7 mouse cellular contexts compared by ENCODE assay signal in genomic region chr11:53479171-53479782, GRCm38 (mm10). TPM values are rescaled to one million over a fixed set of nuclear protein-coding genes. Genes with fewer than 3 reads are reported as not detected.
DNase-seq lines count a peak whose midpoint lies in the region; ATAC-seq and TF ChIP-seq lines count a peak whose summit lies in the region.

No protein-coding gene starts in this region.

- no peak for TF ChIP-seq EP300 in heart, postnatal 0 days (IDR thresholded peaks at IDR 0.05; ENCODE audit: low read depth)

- TF ChIP-seq CTCF in heart, postnatal 0 days (IDR thresholded peaks at IDR 0.05; ENCODE audit: low read depth), result no peak

- peaks cover 18% of the 10 kb centered on the region for H3K4me1 ChIP-seq in lung, embryonic 15.5 days
- 0 out of 2 replicates have a peak, but pooled peaks cover 10% of the 10 kb centered on the region for H3K4me1 ChIP-seq in heart, postnatal 0 days (ENCODE audit: control insufficient read depth, insufficient read depth)
- peaks cover 64% of the 10 kb centered on the region for H3K4me1 ChIP-seq in liver, embryonic 13.5 days (replicated peaks)

- no peaks in the 10 kb centered on the region for H3K9me3 ChIP-seq in lung, embryonic 15.5 days
- no peaks in the 10 kb centered on the region for H3K9me3 ChIP-seq in heart, postnatal 0 days (replicated peaks; ENCODE audit: control insufficient read depth, low read length)
- no peaks in the 10 kb centered on the region for H3K9me3 ChIP-seq in liver, embryonic 13.5 days (replicated peaks)

- H3K4me3 ChIP-seq in lung, embryonic 15.5 days, result peak overlapping the region; percentile 36
- peak overlapping the region; percentile 58 for H3K4me3 ChIP-seq in heart, postnatal 0 days (ENCODE audit: low read depth, low read length)
- H3K4me3 ChIP-seq in liver, embryonic 13.5 days (replicated peaks), result peak overlapping the region; percentile 78

- no peaks in the 10 kb centered on the region for H3K36me3 ChIP-seq in lung, embryonic 15.5 days
- no peaks in the 10 kb centered on the region for H3K36me3 ChIP-seq in heart, postnatal 0 days (replicated peaks; ENCODE audit: control insufficient read depth, insufficient read depth, low read length)
- peaks cover 9% of the 10 kb centered on the region; the same call in 1 of the 2 replicates for H3K36me3 ChIP-seq in liver, embryonic 13.5 days

- ATAC-seq in lung, embryonic 15.5 days (ENCODE audit: borderline replicate concordance, extremely low read depth, low FRiP score, low TSS enrichment), result peak; percentile 35
- ATAC-seq in heart, postnatal 0 days (ENCODE audit: insufficient read depth, low read depth), result 0 out of 2 replicates have a peak, but pooled peaks have one; percentile 17
- no peak for ATAC-seq in liver, embryonic 13.5 days (ENCODE audit: low read depth)

- peak overlapping the region; percentile 65 for H3K4me2 ChIP-seq in lung, embryonic 15.5 days
- H3K4me2 ChIP-seq in heart, postnatal 0 days (ENCODE audit: low read depth, low read length), result peak overlapping the region; percentile 89
- peak overlapping the region; percentile 95 for H3K4me2 ChIP-seq in liver, embryonic 13.5 days

- DNase-seq in lung, adult 18-20 months, result no peak
- peak; percentile 57 to 60 for DNase-seq in cerebellum, postnatal 10 days
- no peak for DNase-seq in heart, postnatal 0 days (ENCODE audit: low spot score)
- DNase-seq in liver, embryonic 13.5 days, result no peak
- DNase-seq in spleen, postnatal 4 days (ENCODE audit: low spot score in 2 of 2), result peak; percentile 45 to 83
- no peak for DNase-seq in urinary bladder, postnatal 25 days (ENCODE audit: low spot score)

- H3K27me3 ChIP-seq in lung, embryonic 15.5 days, result peaks cover 82% of the 10 kb centered on the region
- peaks cover 50% of the 10 kb centered on the region for H3K27me3 ChIP-seq in heart, postnatal 0 days (ENCODE audit: control insufficient read depth, insufficient read depth, low read length)
- H3K27me3 ChIP-seq in liver, embryonic 13.5 days, result peaks cover 59% of the 10 kb centered on the region

- H3K9ac ChIP-seq in lung, embryonic 15.5 days, result no peak overlapping the region
- H3K9ac ChIP-seq in heart, postnatal 0 days (replicated peaks; ENCODE audit: low read depth, low read length), result peak overlapping the region; percentile 38
- H3K9ac ChIP-seq in liver, embryonic 13.5 days, result peak overlapping the region; percentile 85

- H3K27ac ChIP-seq in lung, embryonic 15.5 days, result no peak overlapping the region
- no peak overlapping the region for H3K27ac ChIP-seq in heart, postnatal 0 days (ENCODE audit: low read depth)
- H3K27ac ChIP-seq in liver, embryonic 13.5 days, result peak overlapping the region; percentile 98

- 1% methylated on average over 61 of the region's 62 CpGs for WGBS in lung, embryonic 15.5 days
- WGBS in heart, postnatal 0 days, result 1% methylated on average over 62 of the region's 62 CpGs
- WGBS in liver, embryonic 13.5 days (ENCODE audit: insufficient replicate concordance), result 2% methylated on average over 62 of the region's 62 CpGs

RNA-seq across cellular contexts. Expression of gene Gm9945, which starts 0.7 kb away (rescaled TPM):
- not detected in 2 replicates for polyA plus RNA-seq in lung, embryonic 15.5 days (2015; fragmentation: Nextera tagmentation; extraction: Ambion mirVana)
- total RNA-seq in heart, postnatal 0 days (2014; rRNA removed; ENCODE audit: low replicate concordance), result not detected in 2 replicates
- not detected in 2 replicates for polyA plus RNA-seq in heart, postnatal 0 days (2015; fragmentation: Nextera tagmentation; extraction: Ambion mirVana)
- 0.53 and 0.59 TPM in 2 replicates for polyA plus RNA-seq in liver, embryonic 13.5 days (2015; fragmentation: Nextera tagmentation; extraction: Ambion mirVana)

RNA-seq across cellular contexts. Expression of gene Sowaha, which starts 0.8 kb away (rescaled TPM):
- 0.06 and 0.24 TPM in 2 replicates for polyA plus RNA-seq in lung, embryonic 15.5 days (2015; fragmentation: Nextera tagmentation; extraction: Ambion mirVana)
- total RNA-seq in heart, postnatal 0 days (2014; rRNA removed; ENCODE audit: low replicate concordance), result not detected in 2 replicates
- 0.04 and 0.08 TPM in 2 replicates for polyA plus RNA-seq in heart, postnatal 0 days (2015; fragmentation: Nextera tagmentation; extraction: Ambion mirVana)
- 11.0 and 13.2 TPM in 2 replicates for polyA plus RNA-seq in liver, embryonic 13.5 days (2015; fragmentation: Nextera tagmentation; extraction: Ambion mirVana)

RNA-seq across cellular contexts. Expression of gene Gm9837, which starts 9.0 kb away (rescaled TPM):
- polyA plus RNA-seq in lung, embryonic 15.5 days (2015; fragmentation: Nextera tagmentation; extraction: Ambion mirVana), result not detected in 2 replicates
- not detected in 2 replicates for total RNA-seq in heart, postnatal 0 days (2014; rRNA removed; ENCODE audit: low replicate concordance)
- polyA plus RNA-seq in heart, postnatal 0 days (2015; fragmentation: Nextera tagmentation; extraction: Ambion mirVana), result not detected in 2 replicates
- not detected in 2 replicates for polyA plus RNA-seq in liver, embryonic 13.5 days (2015; fragmentation: Nextera tagmentation; extraction: Ambion mirVana)

RNA-seq across cellular contexts. Expression of gene Shroom1, which starts 22.3 kb away (rescaled TPM):
- 1.8 and 2.4 TPM in 2 replicates for polyA plus RNA-seq in lung, embryonic 15.5 days (2015; fragmentation: Nextera tagmentation; extraction: Ambion mirVana)
- 1.4 and 2.9 TPM in 2 replicates for total RNA-seq in heart, postnatal 0 days (2014; rRNA removed; ENCODE audit: low replicate concordance)
- 0.40 and 0.41 TPM in 2 replicates for polyA plus RNA-seq in heart, postnatal 0 days (2015; fragmentation: Nextera tagmentation; extraction: Ambion mirVana)
- 1.5 and 1.6 TPM in 2 replicates for polyA plus RNA-seq in liver, embryonic 13.5 days (2015; fragmentation: Nextera tagmentation; extraction: Ambion mirVana)

RNA-seq across cellular contexts. Expression of gene Gm10447, which starts 22.4 kb away (rescaled TPM):
- polyA plus RNA-seq in lung, embryonic 15.5 days (2015; fragmentation: Nextera tagmentation; extraction: Ambion mirVana), result not detected in 2 replicates
- not detected in 2 replicates for total RNA-seq in heart, postnatal 0 days (2014; rRNA removed; ENCODE audit: low replicate concordance)
- 0.04 TPM in 1 of 2 replicates, not detected in the other for polyA plus RNA-seq in heart, postnatal 0 days (2015; fragmentation: Nextera tagmentation; extraction: Ambion mirVana)
- 0.07 TPM in 2 replicates for polyA plus RNA-seq in liver, embryonic 13.5 days (2015; fragmentation: Nextera tagmentation; extraction: Ambion mirVana)

Comparison
In these comparisons a context has a peak if more than half of its experiments do, and no peak if none do; other contexts are left out.
1. DNase-seq: peak in cerebellum, postnatal 10 days (2 of 2) and spleen, postnatal 4 days (2 of 2); none in lung, adult 18-20 months (0 of 2), heart, postnatal 0 days (single experiment), liver, embryonic 13.5 days (single experiment) and urinary bladder, postnatal 25 days (single experiment).
2. Peak in every context shown above with its lines, with median percentiles within 50 percentile points of each other: H3K4me2 ChIP-seq and H3K4me3 ChIP-seq.